Mouse (Mus musculus): ENCODE results near the gene 1110032A03Rik. TPM values are rescaled to one million over a fixed set of nuclear protein-coding genes. Genes with fewer than 3 reads are reported as not detected.

Gene 1110032A03Rik
- 19.9 and 20.7 TPM in 2 replicates for polyA plus RNA-seq (2016; fragmentation: Nextera tagmentation; extraction: Ambion mirVana)

- Histone ChIP-seq H3K9ac (peak within 1 kb of the TSS; percentile 92), H3K27me3 (replicated peaks) (no peaks in the 10 kb centered on the region), H3K9me3 (replicated peaks) (no peaks in the 10 kb centered on the region), H3K4me1 (replicated peaks) (peaks cover 8% of the 10 kb centered on the region), H3K4me2 (peak within 1 kb of the TSS; percentile 82), H3K36me3 (peaks cover 27% of the 10 kb centered on the region), H3K4me3 (peak within 1 kb of the TSS; percentile 88), H3K27ac (ENCODE audit: poor library complexity, severe bottlenecking) (peak within 1 kb of the TSS; percentile 60)
- peak; percentile 78 for ATAC-seq (ENCODE audit: insufficient number of reproducible peaks, low FRiP score)
- under 1% methylated on average over 51 of the region's 51 CpGs for WGBS
Measured at GRCm38 (mm10) chr9:50774991-50775612, at the start of gene 1110032A03Rik, which contains the start of gene Alg9. TSS of gene 1110032A03Rik (minus strand) at chr9:50775520. TSS of gene Alg9 (plus strand) at chr9:50775019.

DNA sequence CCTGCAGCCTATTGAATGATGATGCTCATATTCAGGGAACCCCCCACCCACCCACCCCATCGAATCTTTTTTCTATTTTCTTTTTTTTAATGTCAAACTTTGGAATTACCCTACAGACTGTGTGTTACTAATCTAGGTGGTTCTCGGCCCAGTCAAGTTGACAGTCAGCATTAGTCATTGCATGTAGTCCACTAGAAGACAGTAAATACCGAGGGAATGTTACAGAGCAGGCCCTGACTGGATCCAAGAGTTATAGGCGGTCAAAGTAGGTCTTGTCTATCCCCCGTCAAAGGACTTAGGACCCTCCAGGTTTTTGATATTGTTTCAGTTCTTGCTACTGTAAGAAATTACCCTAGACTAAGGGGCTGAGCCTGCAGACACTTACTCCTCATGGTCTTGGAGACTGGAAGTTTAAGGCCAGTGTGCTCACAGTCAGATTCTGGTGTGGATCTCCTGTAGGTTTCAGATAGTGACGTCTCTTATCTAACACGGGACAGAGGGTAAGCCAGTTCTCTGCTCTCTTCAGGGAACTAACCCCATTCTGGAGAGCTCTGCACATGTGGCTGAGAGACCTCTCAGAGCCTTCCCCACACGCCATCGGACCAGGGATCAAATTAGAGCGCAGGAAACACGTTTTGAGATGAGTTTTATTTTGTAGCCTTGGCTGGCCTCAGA lies 48.6 kb upstream of the 1110032A03Rik start:
- WGBS: 72% methylated on average over 11 of the region's 11 CpGs
- Histone ChIP-seq H3K27ac (ENCODE audit: poor library complexity, severe bottlenecking) (no peak overlapping the region), H3K36me3 (peaks cover 46% of the 10 kb centered on the region)

GRCm38 (mm10) chr9:50822216-50822615 lies 46.9 kb upstream of the 1110032A03Rik start:
- H3K4me1 ChIP-seq (replicated peaks): no peaks in the 10 kb centered on the region

More for the DNA sequence above, 48.6 kb upstream of the 1110032A03Rik start:
- Histone ChIP-seq H3K4me3 (no peak overlapping the region), H3K9me3 (replicated peaks) (no peaks in the 10 kb centered on the region), H3K4me1 (replicated peaks) (no peaks in the 10 kb centered on the region), H3K9ac (no peak overlapping the region), H3K27me3 (replicated peaks) (no peaks in the 10 kb centered on the region), H3K4me2 (no peak overlapping the region)
- ATAC-seq (ENCODE audit: insufficient number of reproducible peaks, low FRiP score): peak; percentile 75; the same call in 1 of the 2 replicates

DNA sequence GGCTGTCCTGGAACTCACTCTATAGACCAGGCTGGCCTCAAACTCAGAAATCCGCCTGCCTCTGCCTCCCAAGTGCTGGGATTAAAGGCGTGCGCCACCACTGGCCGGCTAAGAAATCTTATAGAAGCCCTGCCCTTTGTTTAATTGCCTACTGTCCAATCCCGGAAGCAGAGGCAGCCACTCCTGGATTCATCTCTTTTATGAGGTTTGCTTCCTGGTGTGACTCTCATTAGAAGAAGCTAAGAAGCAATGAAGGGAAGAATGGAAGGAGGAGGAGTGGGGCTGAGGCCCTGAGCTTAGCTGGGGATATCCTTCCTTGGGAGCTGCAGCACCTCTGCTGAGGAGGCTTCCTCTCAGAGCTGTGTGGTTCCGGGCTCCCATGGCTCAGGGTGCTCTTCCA lies 46.3 kb upstream of the 1110032A03Rik start:
- Histone ChIP-seq H3K27me3 (replicated peaks) (no peaks in the 10 kb centered on the region), H3K4me3 (no peak overlapping the region), H3K9me3 (replicated peaks) (no peaks in the 10 kb centered on the region), H3K36me3 (peaks cover 52% of the 10 kb centered on the region), H3K27ac (ENCODE audit: poor library complexity, severe bottlenecking) (no peak overlapping the region), H3K4me1 (replicated peaks) (no peaks in the 10 kb centered on the region), H3K4me2 (no peak overlapping the region), H3K9ac (no peak overlapping the region)
- WGBS: 93% methylated on average over 6 of the region's 6 CpGs
- no peak for ATAC-seq (ENCODE audit: insufficient number of reproducible peaks, low FRiP score)

More at GRCm38 (mm10) chr9:50822216-50822615, 46.9 kb upstream of the 1110032A03Rik start:
- ATAC-seq (ENCODE audit: insufficient number of reproducible peaks, low FRiP score): no peak
- H3K27ac ChIP-seq (ENCODE audit: poor library complexity, severe bottlenecking): no peak overlapping the region
- H3K36me3 ChIP-seq: peaks cover 47% of the 10 kb centered on the region
- no peak overlapping the region for H3K9ac ChIP-seq
- H3K4me3 ChIP-seq: no peak overlapping the region
- no peaks in the 10 kb centered on the region for H3K27me3 ChIP-seq (replicated peaks)
- 90% methylated on average over 5 of the region's 5 CpGs for WGBS
- no peak overlapping the region for H3K4me2 ChIP-seq
- H3K9me3 ChIP-seq (replicated peaks): no peaks in the 10 kb centered on the region

DNA sequence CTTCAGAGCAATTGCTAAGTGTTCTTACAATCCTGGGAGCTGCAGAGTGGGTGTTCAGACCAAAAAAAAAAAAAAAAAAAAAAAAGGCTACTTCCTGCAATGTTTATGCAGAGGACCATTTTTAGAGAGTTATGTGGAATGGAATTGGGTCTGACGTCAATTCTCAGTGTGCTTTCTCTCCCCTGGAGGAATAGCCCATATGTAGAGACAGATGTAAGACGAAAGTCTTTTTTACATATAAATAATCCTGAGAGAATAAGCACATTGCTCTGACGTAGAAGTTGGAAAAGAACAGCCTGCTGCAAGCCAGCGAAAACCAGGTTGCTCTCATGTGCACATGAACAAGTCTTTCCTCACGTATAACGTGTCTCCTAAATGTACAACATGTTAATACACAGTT lies 44.4 kb upstream of the 1110032A03Rik start:
- Histone ChIP-seq H3K4me1 (replicated peaks) (no peaks in the 10 kb centered on the region), H3K9me3 (replicated peaks) (no peaks in the 10 kb centered on the region), H3K27ac (ENCODE audit: poor library complexity, severe bottlenecking) (no peak overlapping the region), H3K4me2 (no peak overlapping the region), H3K4me3 (no peak overlapping the region), H3K36me3 (peaks cover 59% of the 10 kb centered on the region), H3K9ac (no peak overlapping the region), H3K27me3 (replicated peaks) (no peaks in the 10 kb centered on the region)
- WGBS: 90% methylated on average over 6 of the region's 6 CpGs
- ATAC-seq (ENCODE audit: insufficient number of reproducible peaks, low FRiP score): no peak

GRCm38 (mm10) chr9:50818050-50818449 lies 42.7 kb upstream of the 1110032A03Rik start:
- H3K36me3 ChIP-seq: peaks cover 65% of the 10 kb centered on the region
- H3K9ac ChIP-seq: no peak overlapping the region
- no peaks in the 10 kb centered on the region for H3K27me3 ChIP-seq (replicated peaks)
- no peak overlapping the region for H3K4me2 ChIP-seq
- ATAC-seq (ENCODE audit: insufficient number of reproducible peaks, low FRiP score): no peak
- no peaks in the 10 kb centered on the region for H3K4me1 ChIP-seq (replicated peaks)
- no peaks in the 10 kb centered on the region for H3K9me3 ChIP-seq (replicated peaks)
- WGBS: 83% methylated on average over 6 of the region's 6 CpGs
- no peak overlapping the region for H3K27ac ChIP-seq (ENCODE audit: poor library complexity, severe bottlenecking)
- H3K4me3 ChIP-seq: no peak overlapping the region

- no peak overlapping the region for H3K4me3 ChIP-seq
- H3K27ac ChIP-seq (ENCODE audit: poor library complexity, severe bottlenecking): no peak overlapping the region
- no peak overlapping the region for H3K4me2 ChIP-seq
- ATAC-seq (ENCODE audit: insufficient number of reproducible peaks, low FRiP score): no peak
- no peaks in the 10 kb centered on the region for H3K9me3 ChIP-seq (replicated peaks)
- H3K36me3 ChIP-seq: peaks cover 58% of the 10 kb centered on the region
- no peaks in the 10 kb centered on the region for H3K27me3 ChIP-seq (replicated peaks)
- no peaks in the 10 kb centered on the region for H3K4me1 ChIP-seq (replicated peaks)
- H3K9ac ChIP-seq: no peak overlapping the region
- WGBS: 80% methylated on average over 1 of the region's 1 CpGs
Measured at GRCm38 (mm10) chr9:50816512-50816911, 41.2 kb upstream of the 1110032A03Rik start.

- 93% methylated on average over 4 of the region's 4 CpGs for WGBS
- Histone ChIP-seq H3K9me3 (replicated peaks) (no peaks in the 10 kb centered on the region), H3K27me3 (replicated peaks) (no peaks in the 10 kb centered on the region), H3K9ac (no peak overlapping the region), H3K4me3 (no peak overlapping the region), H3K36me3 (peaks cover 62% of the 10 kb centered on the region), H3K4me1 (replicated peaks) (peaks cover 5% of the 10 kb centered on the region), H3K27ac (ENCODE audit: poor library complexity, severe bottlenecking) (no peak overlapping the region), H3K4me2 (no peak overlapping the region)
- no peak for ATAC-seq (ENCODE audit: insufficient number of reproducible peaks, low FRiP score)
Measured at GRCm38 (mm10) chr9:50815666-50816065, 40.3 kb upstream of the 1110032A03Rik start.

GRCm38 (mm10) chr9:50813796-50814195 lies 38.5 kb upstream of the 1110032A03Rik start:
- peaks cover 69% of the 10 kb centered on the region for H3K36me3 ChIP-seq
- peaks cover 5% of the 10 kb centered on the region for H3K4me1 ChIP-seq (replicated peaks)
- H3K27ac ChIP-seq (ENCODE audit: poor library complexity, severe bottlenecking): no peak overlapping the region
- H3K4me2 ChIP-seq: no peak overlapping the region
- no peak overlapping the region for H3K9ac ChIP-seq
- no peaks in the 10 kb centered on the region for H3K27me3 ChIP-seq (replicated peaks)
- no peak for ATAC-seq (ENCODE audit: insufficient number of reproducible peaks, low FRiP score)
- 89% methylated on average over 5 of the region's 5 CpGs for whole genome bisulfite sequencing
- H3K4me3 ChIP-seq: no peak overlapping the region
- H3K9me3 ChIP-seq (replicated peaks): no peaks in the 10 kb centered on the region

DNA sequence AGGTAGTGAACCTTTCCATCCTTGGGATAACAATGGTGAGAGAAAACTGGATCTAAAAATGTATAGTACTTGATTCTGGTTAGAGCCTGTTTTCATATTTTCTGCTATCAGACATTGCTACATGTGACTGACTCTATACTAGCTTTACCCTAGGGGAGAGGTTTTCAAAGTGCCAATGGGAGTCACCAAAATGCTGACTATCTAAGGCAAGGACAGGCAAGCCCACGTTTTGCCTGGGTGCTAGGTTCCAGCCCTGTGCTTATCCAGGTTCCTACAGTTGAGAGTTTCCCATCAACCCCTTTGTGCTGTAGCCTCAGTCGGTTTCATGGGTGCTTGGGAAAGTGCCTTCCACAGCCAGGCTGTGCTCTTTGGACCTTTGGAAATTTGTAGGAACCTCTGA lies 36.4 kb upstream of the 1110032A03Rik start:
- H3K9ac ChIP-seq: no peak overlapping the region
- H3K9me3 ChIP-seq (replicated peaks): no peaks in the 10 kb centered on the region
- no peaks in the 10 kb centered on the region for H3K27me3 ChIP-seq (replicated peaks)
- peaks cover 73% of the 10 kb centered on the region for H3K36me3 ChIP-seq
- H3K4me2 ChIP-seq: no peak overlapping the region
- H3K27ac ChIP-seq (ENCODE audit: poor library complexity, severe bottlenecking): no peak overlapping the region
- peaks cover 5% of the 10 kb centered on the region for H3K4me1 ChIP-seq (replicated peaks)
- 66% methylated on average over 2 of the region's 2 CpGs for WGBS
- H3K4me3 ChIP-seq: no peak overlapping the region
- no peak for ATAC-seq (ENCODE audit: insufficient number of reproducible peaks, low FRiP score)

- Histone ChIP-seq H3K4me2 (no peak overlapping the region), H3K9ac (no peak overlapping the region), H3K4me3 (no peak overlapping the region), H3K27ac (ENCODE audit: poor library complexity, severe bottlenecking) (no peak overlapping the region), H3K27me3 (replicated peaks) (no peaks in the 10 kb centered on the region), H3K4me1 (replicated peaks) (peaks cover 5% of the 10 kb centered on the region), H3K9me3 (replicated peaks) (no peaks in the 10 kb centered on the region), H3K36me3 (peaks cover 74% of the 10 kb centered on the region)
- WGBS: 50% methylated on average over 7 of the region's 7 CpGs
- ATAC-seq (ENCODE audit: insufficient number of reproducible peaks, low FRiP score): peak; percentile 68; the same call in 1 of the 2 replicates
Measured at GRCm38 (mm10) chr9:50811187-50811586, 35.9 kb upstream of the 1110032A03Rik start.
